Mouse (Mus musculus) ES-E14 (cell line): Measurements from ENCODE around the gene Cabp4.

Experiments
- CHD2 ChIP-seq: IDR thresholded peaks from 2 replicates; pipeline ENCODE4 v1.6.1; 2014; ENCODE audit warnings: mild to moderate bottlenecking, low read depth, low read length, inconsistent platforms
- MAFK ChIP-seq: IDR thresholded peaks from 2 replicates; pipeline ENCODE4 v1.6.1; 2014; ENCODE audit warnings: mild to moderate bottlenecking, low read depth, low read length, inconsistent platforms; ENCODE audit not compliant: insufficient read depth
- ZC3H11A ChIP-seq: IDR thresholded peaks from 2 replicates; pipeline ENCODE4 v1.6.1; 2012; ENCODE audit warnings: low read depth, mild to moderate bottlenecking, inconsistent platforms, low read length, borderline replicate concordance
- ZNF384 ChIP-seq: IDR thresholded peaks from 2 replicates; pipeline ENCODE4 v1.6.1; 2012; ENCODE audit warnings: low read depth, low read length, inconsistent platforms

DNA sequence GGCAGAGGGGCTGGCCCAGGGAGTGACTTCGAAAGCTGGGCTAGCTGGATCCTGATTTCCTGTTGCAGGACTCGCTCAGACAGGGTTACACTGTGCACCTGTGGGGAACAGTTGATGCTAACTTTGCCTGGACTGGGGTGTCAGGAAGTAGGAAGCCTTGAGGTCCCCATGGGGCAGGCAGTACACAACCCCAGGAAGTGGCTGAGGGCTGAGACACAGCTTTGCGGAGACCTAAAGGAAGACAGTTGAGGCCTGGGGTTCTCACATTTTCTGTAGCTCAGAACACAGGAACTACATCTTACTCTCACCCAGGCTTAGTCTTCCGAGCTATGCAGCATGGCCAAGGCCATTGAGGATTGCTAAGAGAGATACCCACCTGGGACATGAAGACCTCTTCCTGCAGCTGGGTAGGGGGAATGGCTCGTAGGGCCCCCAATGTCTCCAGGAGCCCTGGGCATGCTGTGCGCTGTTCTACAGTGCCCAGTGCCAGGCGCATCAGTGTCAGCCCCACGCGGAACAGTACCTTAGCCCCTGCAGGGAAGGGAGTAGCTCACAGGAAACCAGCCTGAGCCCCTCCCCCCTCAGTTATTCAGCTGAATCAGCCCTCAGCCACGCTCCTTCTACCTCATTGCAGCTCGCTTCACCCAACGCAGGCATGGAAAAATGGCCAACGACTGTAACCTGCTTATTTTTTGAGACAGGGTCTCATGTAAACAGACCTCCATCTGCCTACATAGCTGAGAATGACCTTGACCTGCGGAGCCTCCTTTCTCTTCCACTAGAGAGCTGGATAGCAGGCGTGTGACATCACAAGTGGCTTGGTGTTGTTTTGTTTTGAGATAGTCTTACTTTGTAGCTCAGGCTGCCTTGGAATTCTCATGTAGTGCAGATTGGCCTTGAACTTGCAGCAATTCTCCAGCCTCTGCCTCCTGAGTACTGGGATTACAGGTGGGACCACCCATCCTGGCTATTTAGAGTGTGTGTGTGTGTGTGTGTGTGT is 41.4 kb upstream of the Cabp4 start:
- TF ChIP-seq ZNF384 (no peak), CHD2 (no peak), ZC3H11A (no peak), MAFK (no peak)
